Mouse (Mus musculus) heart, embryonic 14.5 days (tissue): ENCODE data around the gene Ccdc157. TPM values are rescaled to one million over a fixed set of nuclear protein-coding genes. Genes with fewer than 3 reads are reported as not detected.
"Not testable (repeated sequence)": the region's sequence is repeated elsewhere in the genome, so short reads cannot be mapped to it uniquely, and the experiment has no call there.

ENCODE experiments used
- ATAC-seq: fragments of 200-750 bp; cut with Nextera tagmentation; 2 replicates; pipeline ENCODE4 v1.8.0; 2017; ENCODE audit warnings: low read depth, moderate TSS enrichment; ENCODE audit not compliant: insufficient number of reproducible peaks, insufficient read depth, low FRiP score
- H3K27ac ChIP-seq, 2 experiments: fragments of 200-500 bp in 1 of 2; fragments of 300-500 bp in 1 of 2; sonication (generic) in 1 of 2; replicated peaks in 1 of 2; 2 replicates each; pipeline ENCODE4 v1.5.1; 2012 to 2014; ENCODE audit warnings: low read depth in 2 of 2, low read length in 2 of 2, control low read depth in 1 of 2, mild to moderate bottlenecking in 1 of 2, mixed read lengths in 1 of 2; ENCODE audit not compliant: control insufficient read depth in 1 of 2, insufficient read depth in 1 of 2
- H3K27me3 ChIP-seq: fragments of 300-500 bp; sonication (generic); 2 replicates; pipeline ENCODE4 v1.6.1; 2014; ENCODE audit warnings: mild to moderate bottlenecking, low read length, control low read depth; ENCODE audit not compliant: control insufficient read depth, insufficient read depth
- H3K36me3 ChIP-seq: fragments of 300-500 bp; sonication (generic); 2 replicates; pipeline ENCODE4 v1.6.1; 2014; ENCODE audit warnings: mild to moderate bottlenecking, control low read depth, low read length, mixed read lengths; ENCODE audit not compliant: control insufficient read depth, insufficient read depth
- H3K4me1 ChIP-seq, 2 experiments: fragments of 200-500 bp in 1 of 2; fragments of 300-500 bp in 1 of 2; sonication (generic) in 1 of 2; 2 replicates each; pipeline ENCODE4 v1.6.1; 2012 to 2014; ENCODE audit warnings: low read length in 2 of 2, control low read depth in 1 of 2, mixed read lengths in 1 of 2; ENCODE audit not compliant: control insufficient read depth in 2 of 2, insufficient read depth in 2 of 2
- H3K4me2 ChIP-seq: fragments of 300-500 bp; sonication (generic); 2 replicates; pipeline ENCODE4 v1.6.1; 2014; ENCODE audit warnings: mild to moderate bottlenecking, low read length
- H3K4me3 ChIP-seq, 2 experiments: fragments of 200-500 bp in 1 of 2; fragments of 300-500 bp in 1 of 2; sonication (generic) in 1 of 2; 2 replicates each; pipeline ENCODE4 v1.5.1; 2012 to 2014; ENCODE audit warnings: low read length in 2 of 2, mild to moderate bottlenecking in 2 of 2, control low read depth in 1 of 2, low read depth in 1 of 2, moderate library complexity in 1 of 2; ENCODE audit not compliant: control insufficient read depth in 1 of 2, insufficient read depth in 1 of 2
- H3K9ac ChIP-seq: fragments of 300-500 bp; sonication (generic); 2 replicates; pipeline ENCODE4 v1.6.1; 2014; ENCODE audit warnings: mild to moderate bottlenecking, low read length
- H3K9me3 ChIP-seq: fragments of 300-500 bp; sonication (generic); 2 replicates; pipeline ENCODE4 v1.6.1; 2016; ENCODE audit warnings: low read length, control low read depth; ENCODE audit not compliant: control insufficient read depth
- WGBS: fragments of 180-500 bp; shearing (Covaris S2); extraction: QIAGEN DNeasy Blood & Tissue Kit; methylation state at CpG from one replicate; pipeline ENCODE4 v1.1.7; 2014; 5-methylcytosine and 5-hydroxymethylcytosine counted together
- polyA plus RNA-seq: library from polyadenylated mRNA; unstranded; fragments of >200 nt; fragmentation: Nextera tagmentation; extraction: Ambion mirVana; gene quantifications from 2 replicates; pipeline ENCODE4 v1.2.1, GENCODE M21; 2014

Gene Ccdc157
- polyA plus RNA-seq, 1 experiment from 2014 or later, result 3.2 TPM

DNA sequence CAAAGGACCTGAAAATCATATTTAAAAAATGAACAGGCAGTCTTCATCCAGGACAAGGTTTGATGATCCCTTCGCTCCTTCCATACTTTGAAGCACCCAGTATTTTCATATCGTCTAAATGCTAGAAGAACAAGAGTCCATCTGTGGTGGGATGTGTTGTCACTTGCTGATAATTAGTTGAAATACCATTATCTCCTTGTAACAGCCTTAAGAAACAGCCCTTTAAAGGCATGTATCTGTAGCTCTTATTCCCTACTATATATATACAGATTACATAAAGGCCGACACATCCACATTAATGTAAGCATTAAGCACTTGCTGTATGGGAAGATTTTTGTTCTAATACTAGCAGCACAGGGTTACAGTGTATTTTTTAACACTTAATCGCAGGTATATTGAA is 31.6 kb downstream of the Ccdc157 start:
- H3K4me2 ChIP-seq, H3K27ac ChIP-seq, H3K27me3 ChIP-seq, ATAC-seq, H3K4me3 ChIP-seq, H3K36me3 ChIP-seq, H3K9ac ChIP-seq, H3K4me1 ChIP-seq: not testable (repeated sequence)
- H3K9me3 ChIP-seq, result peaks cover 19% of the 10 kb centered on the region
- WGBS, result 83% methylated on average over 4 of the region's 4 CpGs

- Histone ChIP-seq H3K27ac (no peak overlapping the region), H3K36me3 (no peaks in the 10 kb centered on the region), H3K4me3 (no peak overlapping the region), H3K4me1 (no peaks in the 10 kb centered on the region), H3K9me3 (peaks cover 19% of the 10 kb centered on the region), H3K9ac (no peak overlapping the region), H3K4me2 (no peak overlapping the region), H3K27me3 (no peaks in the 10 kb centered on the region)
- 79% methylated on average over 1 of the region's 1 CpGs for WGBS
- no peak for ATAC-seq
Observed at GRCm38 (mm10) chr11:4127059-4127458, 33.0 kb downstream of the Ccdc157 start.

GRCm38 (mm10) chr11:4123922-4124321 is 36.2 kb downstream of the Ccdc157 start:
- Histone ChIP-seq H3K4me1 (peaks cover 10 to 12% of the 10 kb centered on the region in 2 experiments), H3K9me3 (peaks cover 19% of the 10 kb centered on the region), H3K27me3 (0 out of 2 replicates have a peak, but pooled peaks cover 5% of the 10 kb centered on the region), H3K4me2 (no peak overlapping the region), H3K9ac (no peak overlapping the region), H3K36me3 (no peaks in the 10 kb centered on the region), H3K27ac (no peak overlapping the region), H3K4me3 (no peak overlapping the region)
- ATAC-seq, result no peak
- WGBS, result 57% methylated on average over 5 of the region's 5 CpGs

DNA sequence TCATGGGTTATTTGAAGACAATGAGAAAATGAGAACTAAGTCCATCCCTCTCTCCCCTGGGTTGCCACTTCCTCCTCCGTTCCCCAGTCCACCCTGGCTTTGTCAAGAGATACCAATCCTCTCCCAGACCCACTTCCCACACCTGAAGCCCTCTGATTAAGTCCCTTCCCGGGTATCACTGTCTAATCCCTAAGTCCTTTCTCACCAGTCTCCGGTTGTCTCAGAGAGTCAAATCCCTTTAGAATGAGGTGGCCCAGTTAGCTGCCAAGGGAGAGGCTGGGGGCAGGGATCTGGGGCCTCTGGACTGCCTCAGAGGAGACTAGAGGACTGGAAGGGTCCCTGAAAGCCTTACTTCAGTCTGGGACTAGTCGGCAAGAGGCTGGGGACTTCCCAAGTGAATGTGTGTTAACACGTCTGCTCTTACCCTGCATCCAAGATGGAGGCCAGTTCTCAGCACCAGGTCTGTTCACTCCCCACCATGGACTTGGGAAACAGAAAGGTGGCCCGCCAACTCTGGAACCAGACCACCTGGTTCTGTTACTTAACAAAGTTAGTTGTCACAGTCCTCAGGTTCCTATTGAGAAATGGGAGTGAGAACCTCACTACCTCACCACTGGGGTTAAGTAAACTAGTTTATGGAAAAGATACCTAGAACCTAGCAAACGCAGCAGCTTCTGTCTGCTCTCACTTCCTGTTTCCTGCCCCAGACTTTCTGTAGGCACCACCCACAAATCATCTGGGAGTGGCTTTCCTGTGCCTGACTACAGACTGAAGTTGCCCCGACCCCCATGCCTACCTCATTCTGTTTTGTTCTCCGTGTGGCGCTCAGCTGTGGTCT is 37.1 kb downstream of the Ccdc157 start, which contains the start of gene Sec14l2:
Sec14l2 (minus strand) TSS at position 674 of the 838 bp plus-strand sequence.
- Histone ChIP-seq H3K4me3 (no peak within 1 kb of the TSS), H3K27me3 (0 out of 2 replicates have a peak, but pooled peaks cover 6% of the 10 kb centered on the region), H3K9ac (no peak within 1 kb of the TSS), H3K9me3 (peaks cover 19% of the 10 kb centered on the region), H3K4me1 (peaks cover 13 to 20% of the 10 kb centered on the region in 2 experiments), H3K36me3 (no peaks in the 10 kb centered on the region), H3K27ac (no peak within 1 kb of the TSS), H3K4me2 (no peak within 1 kb of the TSS)
- WGBS, result 72% methylated on average over 10 of the region's 10 CpGs
- no peak for ATAC-seq

DNA sequence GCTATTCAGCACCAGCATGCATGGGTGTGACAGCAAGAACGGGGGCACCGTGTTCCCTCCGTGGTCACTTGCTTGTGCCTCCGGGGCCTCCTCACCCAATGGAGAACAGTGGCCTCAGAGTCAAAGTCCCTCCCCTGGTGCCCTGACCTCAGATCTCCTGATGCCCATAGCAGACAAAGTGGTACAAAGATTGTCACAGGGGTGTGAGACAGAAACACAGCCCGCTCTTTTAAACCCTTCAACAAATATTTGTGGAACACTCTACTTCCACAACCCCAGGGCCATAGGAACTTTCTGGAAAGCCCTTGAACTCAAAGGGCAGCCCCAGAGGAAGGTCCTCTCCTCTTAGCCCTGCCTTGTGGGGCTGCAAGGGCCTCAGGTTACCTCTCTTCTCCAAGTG is 37.9 kb downstream of the Ccdc157 start:
- peaks cover 12% of the 10 kb centered on the region; the same call in 1 of the 2 replicates for H3K27me3 ChIP-seq
- no peak for ATAC-seq
- H3K9ac ChIP-seq, result no peak overlapping the region
- H3K4me2 ChIP-seq, result no peak overlapping the region
- no peaks in the 10 kb centered on the region for H3K36me3 ChIP-seq
- no peak overlapping the region for H3K4me3 ChIP-seq
- H3K4me1 ChIP-seq, result peaks cover 18 to 27% of the 10 kb centered on the region in 2 experiments
- whole genome bisulfite sequencing, result 83% methylated on average over 5 of the region's 5 CpGs
- H3K27ac ChIP-seq, result no peak overlapping the region
- H3K9me3 ChIP-seq, result peaks cover 19% of the 10 kb centered on the region

GRCm38 (mm10) chr11:4121691-4122090 is 38.4 kb downstream of the Ccdc157 start:
- 74% methylated on average over 3 of the region's 3 CpGs for WGBS
- Histone ChIP-seq H3K27me3 (peaks cover 17% of the 10 kb centered on the region; the same call in 1 of the 2 replicates), H3K4me2 (no peak overlapping the region), H3K9me3 (peaks cover 15% of the 10 kb centered on the region), H3K9ac (no peak overlapping the region), H3K4me1 (peaks cover 19 to 33% of the 10 kb centered on the region in 2 experiments), H3K4me3 (no peak overlapping the region), H3K36me3 (no peaks in the 10 kb centered on the region), H3K27ac (no peak overlapping the region)
- no peak for ATAC-seq

- 0 out of 4 replicates have a peak overlapping the region, but pooled peaks of 1 of the 2 experiments have one; percentile 28 for H3K27ac ChIP-seq
Observed at GRCm38 (mm10) chr11:4119635-4120034, 40.5 kb downstream of the Ccdc157 start.

More at GRCm38 (mm10) chr11:4119635-4120034, 40.5 kb downstream of the Ccdc157 start:
- H3K27me3 ChIP-seq, result peaks cover 19% of the 10 kb centered on the region; the same call in 1 of the 2 replicates
- peak; percentile 52; the same call in 1 of the 2 replicates for ATAC-seq
- H3K9me3 ChIP-seq, result no peaks in the 10 kb centered on the region
- H3K4me1 ChIP-seq, result peaks cover 21 to 35% of the 10 kb centered on the region in 2 experiments
- H3K36me3 ChIP-seq, result no peaks in the 10 kb centered on the region
- peak overlapping the region; percentile 25 for H3K4me2 ChIP-seq
- WGBS, result 17% methylated on average over 5 of the region's 5 CpGs
- no peak overlapping the region for H3K9ac ChIP-seq
- H3K4me3 ChIP-seq, result no peak overlapping the region
